Mouse (Mus musculus): ENCODE data around the gene Chd2.
"Not testable (repeated sequence)": the region's sequence is repeated elsewhere in the genome, so short reads cannot be mapped to it uniquely, and the experiment has no call there.

Chd2 gene

DNA sequence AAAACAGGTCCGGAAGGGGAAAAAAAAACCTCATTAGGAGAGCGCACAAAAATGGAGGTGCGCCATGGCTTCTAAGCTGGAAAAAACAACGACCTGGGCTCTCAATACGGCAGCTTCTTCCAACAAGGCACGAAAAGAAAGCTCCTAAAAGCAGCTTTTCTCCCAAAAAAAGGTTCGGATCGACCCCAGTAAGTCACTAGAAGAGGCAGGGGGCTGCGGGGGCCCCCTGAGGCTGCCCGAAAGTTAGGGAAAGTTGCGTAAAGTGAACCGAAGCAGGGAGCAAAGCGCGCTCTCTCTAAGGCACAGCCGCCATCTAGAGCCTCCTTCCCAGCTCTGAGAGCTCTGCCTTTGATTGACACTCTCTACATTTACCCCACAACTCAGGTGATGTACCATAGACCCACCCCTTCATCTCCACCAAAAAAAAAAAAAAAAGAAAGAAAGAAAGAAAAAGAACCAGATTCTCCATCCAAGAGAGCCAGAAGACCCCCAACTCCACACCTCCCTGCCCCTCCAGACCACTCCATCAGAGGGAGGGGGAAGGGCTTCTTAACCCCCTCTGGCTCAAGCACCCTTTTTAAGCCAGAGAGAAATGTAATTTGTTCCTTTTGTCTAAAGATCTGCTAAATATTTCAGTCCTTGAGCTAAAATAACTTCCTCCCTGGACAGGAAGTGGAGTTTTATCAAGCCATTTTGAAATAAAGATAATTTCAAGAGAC is at the start of gene Chd2:
Chd2 (minus strand) TSS at position 419 of the 719 bp plus-strand sequence.
- DNase-seq (ENCODE audit: inconsistent age in 2 of 2, low spot score in 1 of 2), result peak; percentile 72 to 94

DNA sequence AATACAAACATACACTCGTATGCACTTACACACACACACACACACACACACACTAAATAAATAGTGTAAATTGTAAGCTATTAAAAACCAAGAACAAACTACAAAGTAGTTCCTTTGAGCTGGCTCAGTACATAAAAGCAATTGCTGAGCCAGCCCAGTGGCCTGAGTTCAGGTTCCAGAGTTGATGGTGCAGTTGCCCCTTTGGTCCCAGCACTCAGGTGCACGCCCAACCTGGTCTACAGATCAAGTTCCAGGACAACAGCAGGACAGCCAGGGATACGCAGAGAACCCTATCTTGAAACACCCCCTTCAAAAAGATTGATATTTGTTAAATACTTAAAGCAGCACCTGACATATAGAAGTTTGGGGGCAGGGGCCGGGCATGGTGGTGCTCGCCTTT is 49.1 kb upstream of the Chd2 start:
- no peak for DNase-seq (ENCODE audit: inconsistent age in 2 of 2, low spot score in 1 of 2)

DNA sequence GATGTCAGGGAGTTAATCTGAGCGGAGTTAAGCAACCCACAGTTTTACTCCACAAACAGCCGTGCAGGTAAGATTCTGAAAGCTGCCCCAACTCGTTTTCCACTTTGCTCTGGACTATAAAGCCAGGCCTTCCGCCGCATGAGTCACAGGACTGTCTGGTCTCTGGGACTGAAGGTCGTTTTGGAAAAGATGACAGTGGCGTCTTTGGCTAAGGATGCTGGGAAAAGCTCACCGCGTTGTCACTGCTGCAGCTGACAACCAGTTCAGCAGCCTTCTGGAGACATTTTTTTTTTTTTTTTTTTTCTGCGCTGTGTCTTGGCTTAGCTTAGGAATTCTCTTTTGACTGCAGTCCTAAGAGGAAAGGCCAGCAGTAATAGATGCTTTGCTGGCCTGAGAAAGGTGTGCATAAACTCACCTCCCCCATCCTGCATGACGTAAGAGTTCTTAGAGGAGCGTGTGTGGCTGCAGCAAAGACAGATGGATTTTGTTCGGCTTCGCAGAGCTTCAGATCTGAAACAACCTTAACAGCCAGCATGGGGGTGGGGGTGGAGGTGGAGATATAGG is 47.7 kb upstream of the Chd2 start:
- peak; percentile 87 to 91 for DNase-seq (ENCODE audit: inconsistent age in 2 of 2, low spot score in 1 of 2)

DNA sequence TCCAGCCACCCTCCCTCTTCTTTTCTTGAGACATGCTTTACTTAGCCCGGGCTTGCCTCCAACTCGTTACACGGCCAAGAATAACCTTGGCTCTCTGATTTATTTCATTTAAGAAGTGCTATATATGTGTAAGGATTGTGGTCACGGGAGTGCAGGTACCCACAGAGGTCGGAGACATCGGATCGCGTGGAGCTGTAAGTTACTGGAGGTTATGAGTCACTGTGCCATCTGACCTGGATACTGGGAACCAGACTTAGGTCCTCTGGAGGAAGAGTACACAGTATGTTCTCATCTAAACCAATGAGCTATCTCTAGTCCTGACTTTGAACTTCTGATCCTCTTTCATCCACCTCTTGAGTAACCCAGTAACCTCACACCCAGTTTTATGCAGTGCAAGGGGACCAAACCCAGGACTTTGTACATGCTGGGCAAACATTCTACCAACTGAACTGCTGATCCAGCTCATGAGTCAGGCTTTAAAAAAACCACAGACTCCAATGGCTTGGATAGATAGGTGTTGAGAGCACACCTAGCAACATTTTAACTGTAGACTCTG is 46.8 kb upstream of the Chd2 start:
- DNase-seq (ENCODE audit: inconsistent age in 2 of 2, low spot score in 1 of 2), result peak; percentile 43 to 82

DNA sequence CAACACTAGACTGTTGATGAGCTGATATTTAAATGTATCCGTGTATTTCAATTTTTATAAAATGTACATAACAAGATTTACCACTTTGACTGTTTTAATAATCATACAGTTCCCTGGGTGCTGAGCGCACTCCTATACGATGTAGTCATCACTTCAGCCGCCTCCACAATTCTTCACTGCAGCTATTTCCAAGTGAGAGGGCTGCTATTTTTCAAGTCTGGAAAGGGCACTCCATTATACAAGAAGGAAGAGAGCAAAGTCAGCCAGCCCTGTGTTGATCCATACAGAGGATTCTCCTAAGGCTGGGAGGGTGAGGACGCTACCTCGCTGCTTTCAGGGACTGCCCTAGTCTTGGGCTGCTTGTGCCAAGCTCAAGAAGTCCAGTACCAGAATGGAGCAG is 45.1 kb upstream of the Chd2 start:
- DNase-seq (ENCODE audit: inconsistent age in 2 of 2, low spot score in 1 of 2), result no peak

DNA sequence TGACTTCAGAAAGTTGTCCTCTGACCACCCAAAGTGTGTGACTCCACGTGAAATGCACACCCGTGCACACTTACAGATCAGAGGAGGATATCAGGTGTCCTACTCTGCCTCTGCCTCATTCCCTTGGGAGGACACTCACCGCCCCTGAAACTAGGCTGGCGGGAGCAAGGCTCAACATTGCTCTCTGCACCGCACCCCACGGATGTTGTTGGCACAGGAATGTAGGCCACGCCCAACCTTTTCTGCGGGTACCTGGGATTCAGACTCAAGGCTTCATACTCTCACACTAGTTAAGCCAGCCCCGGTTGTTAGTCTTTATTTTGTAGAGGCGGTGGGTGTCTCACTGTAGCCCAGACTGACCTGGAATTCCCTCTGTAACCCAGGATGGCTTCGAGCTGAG is 44.6 kb upstream of the Chd2 start:
- no peak for DNase-seq (ENCODE audit: inconsistent age in 2 of 2, low spot score in 1 of 2)

DNA sequence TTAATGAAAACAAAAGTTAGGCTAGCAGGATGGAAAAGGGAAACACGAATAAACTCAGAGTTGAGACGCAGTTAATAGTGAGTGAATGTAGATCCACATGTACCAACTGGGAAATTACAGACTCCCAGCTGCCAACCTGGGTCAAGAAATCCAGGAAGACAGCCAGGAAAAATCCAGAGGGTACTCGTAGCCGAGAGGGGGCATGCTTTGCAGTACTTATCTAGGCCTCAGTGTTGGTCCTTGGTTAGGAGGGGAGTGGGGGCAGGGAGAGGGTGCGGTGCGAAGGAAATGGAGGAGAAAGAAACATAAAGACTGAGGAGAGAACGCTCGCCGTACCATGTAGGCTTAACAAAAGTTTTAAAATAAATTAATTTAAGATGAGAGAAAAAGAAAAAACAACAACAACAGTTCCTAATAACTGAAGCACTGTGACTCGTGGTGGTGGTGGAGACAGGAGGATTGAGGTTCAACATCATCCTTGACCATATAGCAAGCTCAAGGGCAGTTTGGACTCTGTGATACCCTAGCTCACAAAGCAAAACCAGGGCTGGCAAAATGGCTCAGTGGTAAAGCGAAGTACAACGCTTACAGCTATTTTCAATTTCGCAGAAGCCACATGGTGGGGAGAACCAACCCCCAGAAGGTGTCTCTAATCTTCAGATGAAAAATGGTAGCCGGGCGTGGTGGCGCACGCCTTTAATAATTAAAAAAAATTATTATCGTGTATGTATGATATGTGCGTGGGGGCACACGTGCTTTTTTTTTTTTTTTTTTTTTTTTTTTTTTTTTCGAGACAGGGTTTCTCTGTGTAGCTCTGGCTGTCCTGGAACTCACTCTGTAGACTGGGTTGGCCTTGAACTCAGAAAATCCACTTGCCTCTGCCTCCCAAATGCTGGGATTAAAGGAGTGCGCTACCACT is 43.7 kb upstream of the Chd2 start:
- DNase-seq (ENCODE audit: inconsistent age in 2 of 2, low spot score in 1 of 2), result no peak

DNA sequence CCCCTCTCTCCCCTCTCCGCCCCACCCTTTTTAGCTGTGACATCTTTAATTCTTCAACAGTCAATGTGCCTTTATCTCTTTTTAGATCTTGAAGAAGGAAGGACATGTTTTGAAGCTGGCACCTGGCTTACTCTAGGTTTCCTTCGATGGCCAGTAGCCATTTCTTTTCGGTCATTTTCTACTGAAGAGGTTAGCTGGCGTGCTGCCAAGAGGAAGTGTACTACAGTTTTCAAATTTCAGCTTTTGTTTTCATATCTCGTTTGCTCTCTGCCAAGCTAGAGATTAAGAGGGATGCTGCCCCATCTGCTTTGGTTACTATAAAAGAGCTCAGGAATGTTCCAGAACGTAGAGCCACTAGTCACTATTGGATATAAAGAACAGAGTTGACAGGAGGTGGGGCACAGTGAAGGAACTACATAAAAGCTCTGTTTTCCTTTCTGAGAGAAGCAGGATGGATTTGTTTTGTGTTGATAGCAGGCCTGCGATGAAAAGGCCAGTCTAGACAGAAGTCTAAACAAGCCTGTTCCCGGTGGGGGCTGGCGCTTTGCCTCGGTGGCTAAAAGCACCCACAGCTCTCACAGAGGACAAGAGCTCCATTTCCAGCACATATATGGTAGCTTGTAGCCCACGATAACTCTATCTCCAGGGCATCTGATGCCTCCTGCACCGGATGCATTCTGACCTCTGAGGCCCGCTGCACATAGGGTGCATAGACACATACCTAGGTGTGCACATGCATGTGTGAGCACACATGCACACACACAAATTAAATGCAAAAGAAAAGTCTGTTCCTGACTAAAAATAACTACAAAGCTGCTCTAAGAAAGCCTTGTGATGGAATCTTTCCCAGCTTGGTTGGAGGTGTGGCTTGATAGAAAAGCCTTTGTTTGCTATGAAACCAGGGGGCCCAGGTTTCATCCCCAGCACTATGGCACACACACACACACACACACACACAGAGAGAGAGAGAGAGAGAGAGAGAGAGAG is 42.7 kb upstream of the Chd2 start:
- peak in 1 of 2 experiments; percentile 81 for DNase-seq (ENCODE audit: inconsistent age in 2 of 2, low spot score in 1 of 2)

DNA sequence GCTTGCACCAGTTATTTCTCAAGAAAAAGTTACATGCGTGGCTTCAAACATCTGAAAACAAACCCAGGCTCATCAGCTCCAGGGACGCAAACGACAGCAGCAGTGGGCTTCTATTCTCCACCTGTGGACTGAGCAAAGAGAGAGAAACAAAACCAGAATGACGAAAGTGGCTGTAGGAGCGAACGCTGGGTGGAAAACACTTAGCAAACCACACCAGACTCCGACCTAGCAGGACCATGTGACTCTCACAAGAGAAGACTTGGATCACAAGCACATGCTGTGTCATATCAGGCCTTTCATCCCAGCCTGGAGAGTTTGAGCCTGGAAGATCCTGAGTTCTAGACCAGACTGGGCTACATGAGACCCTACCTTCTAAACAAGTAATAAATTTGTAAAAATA is 41.8 kb upstream of the Chd2 start:
- DNase-seq (ENCODE audit: inconsistent age in 2 of 2, low spot score in 1 of 2), result no peak

DNA sequence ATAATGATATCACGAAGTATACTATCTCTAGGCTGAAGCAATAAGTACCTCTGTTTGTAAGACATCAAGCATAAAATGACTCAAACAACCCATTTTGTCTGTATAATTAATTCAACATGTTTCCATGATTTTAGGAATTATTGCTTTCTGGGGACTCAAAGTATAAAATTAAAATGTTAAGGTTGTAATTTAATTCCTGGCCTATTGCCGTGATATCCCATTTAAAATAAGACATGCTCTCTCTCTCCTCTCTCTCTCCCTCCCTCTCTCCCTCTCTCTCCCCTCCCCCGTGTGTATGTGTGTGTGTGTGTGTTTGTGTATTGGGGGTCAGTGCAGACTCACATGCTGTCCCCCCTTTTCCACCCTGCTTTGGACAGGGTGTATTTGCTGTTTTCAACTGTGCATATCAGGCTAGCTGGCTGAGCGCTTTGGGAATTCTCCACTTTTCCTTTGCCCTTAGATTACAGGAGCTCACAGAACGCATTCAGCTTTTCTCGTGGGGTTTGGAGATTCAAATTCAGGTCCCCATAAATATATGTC is 40.3 kb upstream of the Chd2 start:
- no peak for DNase-seq (ENCODE audit: inconsistent age in 2 of 2, low spot score in 1 of 2)

DNA sequence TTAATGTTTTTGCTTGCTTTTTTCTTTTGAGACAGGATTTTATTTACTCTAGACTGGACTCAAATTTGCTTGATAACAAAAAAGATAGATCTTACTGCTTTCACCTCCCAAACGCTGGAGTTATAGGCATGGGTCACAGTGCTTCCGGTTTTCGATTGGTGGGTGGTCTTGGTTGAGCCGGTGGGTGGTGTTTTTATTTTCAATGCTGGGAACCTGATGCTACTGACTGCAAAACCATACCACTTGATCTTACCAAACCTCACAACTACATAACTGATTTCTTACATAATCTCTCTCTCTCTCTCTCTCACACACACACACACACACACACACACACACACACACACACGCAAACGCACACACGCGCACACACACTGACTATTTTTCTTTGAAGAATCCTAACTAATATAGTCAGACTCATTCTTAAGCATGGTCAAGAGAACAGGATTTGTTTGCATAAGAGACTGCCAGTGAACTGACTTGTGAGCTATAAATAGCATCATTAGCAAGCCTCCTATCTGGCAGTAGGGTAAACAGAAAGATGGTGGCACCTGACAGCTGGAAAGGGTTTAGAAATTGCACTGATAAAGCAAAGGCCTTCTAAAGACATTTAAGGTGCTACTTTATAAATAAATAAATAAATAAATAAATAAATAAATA is 37.6 kb upstream of the Chd2 start:
- DNase-seq (ENCODE audit: inconsistent age in 2 of 2, low spot score in 1 of 2), result no peak

DNA sequence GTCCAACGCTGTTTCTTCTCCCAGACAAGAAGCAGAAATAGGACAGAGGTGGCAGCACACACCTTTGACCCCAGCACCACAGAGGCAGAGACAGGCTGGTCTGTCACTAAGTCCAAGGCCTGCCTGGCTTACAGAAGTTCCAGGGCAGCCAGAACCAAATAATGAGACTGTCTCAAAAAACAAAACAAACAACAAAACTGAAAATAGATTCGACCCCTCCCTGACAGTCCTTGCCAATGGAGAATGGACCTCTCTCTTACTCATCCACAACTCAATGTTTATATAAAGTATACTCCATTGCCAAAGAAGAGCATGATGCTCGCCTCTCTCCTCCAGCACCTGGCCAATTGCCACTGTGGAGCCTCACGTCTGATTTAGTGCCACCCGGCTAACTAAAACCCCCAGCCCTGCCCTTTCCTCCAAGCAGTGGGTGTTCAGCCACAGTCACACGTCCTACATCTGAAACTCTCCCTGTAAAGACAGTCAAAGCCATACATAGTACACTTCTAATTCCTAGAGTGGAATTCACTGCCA is 36.3 kb upstream of the Chd2 start:
- no peak for DNase-seq (ENCODE audit: inconsistent age in 2 of 2, low spot score in 1 of 2)

DNA sequence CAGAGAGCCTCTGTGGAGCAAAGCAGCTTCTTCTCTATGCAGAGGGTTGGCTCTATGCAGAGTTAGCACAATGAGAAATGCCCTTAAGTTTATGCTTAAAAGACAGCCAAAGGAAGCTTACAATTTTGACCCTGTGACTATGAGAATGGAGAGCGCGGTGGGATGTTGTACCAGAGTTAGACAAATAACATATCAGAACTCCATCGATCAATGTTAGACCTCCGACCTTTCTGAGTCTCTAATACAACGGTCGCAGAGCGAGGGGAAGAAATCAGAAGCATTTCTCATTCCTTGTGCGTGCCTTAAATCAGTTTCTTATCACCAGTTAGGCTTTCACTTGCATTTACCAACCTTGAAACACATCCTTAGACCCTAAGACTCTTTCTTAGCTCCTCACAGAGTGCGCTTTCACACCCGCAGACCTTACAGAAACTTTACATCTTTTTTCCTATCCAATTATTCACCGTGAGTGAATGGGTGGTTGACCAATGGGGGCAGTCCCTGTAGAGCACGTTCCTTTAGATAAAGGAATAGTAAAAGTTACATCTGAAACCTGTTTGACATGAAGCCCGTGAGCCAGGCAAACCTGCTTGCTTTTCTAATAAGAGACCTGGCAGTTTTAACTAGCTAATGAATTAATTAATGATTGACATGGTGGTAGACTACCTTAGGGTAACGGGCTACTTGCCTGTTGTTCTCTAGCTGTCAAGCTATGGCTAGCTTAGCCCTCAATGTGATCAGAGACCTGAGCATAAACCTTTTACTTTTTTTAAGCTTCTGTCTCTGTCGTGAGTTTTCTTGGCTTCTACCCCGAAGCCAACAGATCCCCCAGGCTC is 34.7 kb upstream of the Chd2 start:
- no peak for DNase-seq (ENCODE audit: inconsistent age in 2 of 2, low spot score in 1 of 2)

DNA sequence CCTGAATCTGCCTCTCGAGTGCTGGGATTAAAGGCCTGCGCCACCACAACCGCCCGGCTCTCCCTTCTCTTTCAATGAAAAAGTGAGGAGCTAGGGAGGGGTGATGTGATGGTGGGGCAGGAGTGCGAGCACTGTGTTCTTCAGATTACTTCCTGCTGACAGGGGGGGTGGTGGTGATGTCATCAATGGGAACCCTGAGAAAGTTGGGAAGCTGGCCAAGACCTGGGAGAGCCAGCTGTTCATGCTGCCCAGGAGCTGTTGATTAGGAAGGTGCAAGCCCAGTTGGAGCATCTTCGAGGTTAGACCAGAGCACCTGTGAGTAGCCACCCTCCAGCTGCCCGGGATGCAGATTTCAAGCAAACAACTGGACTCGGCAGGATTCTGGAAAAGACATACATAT is 33.6 kb upstream of the Chd2 start:
- DNase-seq (ENCODE audit: inconsistent age in 2 of 2, low spot score in 1 of 2), result peak in 1 of 2 experiments; percentile 47

DNA sequence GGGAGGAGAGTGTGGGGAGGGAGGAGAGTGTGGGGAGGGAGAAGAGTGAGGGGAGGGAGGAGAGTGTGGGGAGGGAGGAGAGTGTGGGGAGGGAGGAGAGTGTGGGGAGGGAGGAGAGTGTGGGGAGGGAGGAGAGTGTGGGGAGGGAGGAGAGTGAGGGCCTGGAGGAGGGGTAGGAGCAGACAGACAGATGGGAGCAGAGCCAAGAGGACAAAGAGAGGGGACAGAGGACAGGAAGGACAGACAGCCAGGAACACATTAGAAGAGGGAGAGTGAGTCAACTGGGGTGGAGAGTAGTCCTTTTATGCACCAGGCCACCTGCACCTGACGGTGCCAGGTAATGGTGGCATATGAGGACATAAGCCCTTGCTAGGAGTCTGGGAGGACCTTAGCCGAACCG is 33.0 kb upstream of the Chd2 start:
- not testable (repeated sequence) for DNase-seq (ENCODE audit: inconsistent age in 2 of 2, low spot score in 1 of 2)

DNA sequence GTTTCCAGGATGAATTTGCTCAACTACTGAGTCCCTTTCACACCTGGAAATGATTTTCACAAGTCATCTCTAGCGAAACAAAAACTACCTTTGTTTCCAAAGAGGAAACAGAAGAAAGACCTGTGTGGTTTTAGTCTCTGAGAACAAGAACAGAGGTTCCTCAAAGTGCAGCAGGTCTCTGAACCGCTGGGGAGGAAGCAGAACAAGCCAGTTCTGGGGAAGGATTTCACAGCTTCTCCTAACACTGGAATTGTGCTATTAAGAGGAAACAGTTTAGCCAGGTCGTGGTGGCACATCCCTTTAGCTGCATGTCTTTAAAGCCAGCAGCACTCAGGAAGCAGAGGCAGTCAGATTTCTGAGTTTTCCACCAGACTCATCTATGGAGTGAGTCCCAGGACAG is 30.9 kb upstream of the Chd2 start:
- DNase-seq (ENCODE audit: inconsistent age in 2 of 2, low spot score in 1 of 2), result no peak

DNA sequence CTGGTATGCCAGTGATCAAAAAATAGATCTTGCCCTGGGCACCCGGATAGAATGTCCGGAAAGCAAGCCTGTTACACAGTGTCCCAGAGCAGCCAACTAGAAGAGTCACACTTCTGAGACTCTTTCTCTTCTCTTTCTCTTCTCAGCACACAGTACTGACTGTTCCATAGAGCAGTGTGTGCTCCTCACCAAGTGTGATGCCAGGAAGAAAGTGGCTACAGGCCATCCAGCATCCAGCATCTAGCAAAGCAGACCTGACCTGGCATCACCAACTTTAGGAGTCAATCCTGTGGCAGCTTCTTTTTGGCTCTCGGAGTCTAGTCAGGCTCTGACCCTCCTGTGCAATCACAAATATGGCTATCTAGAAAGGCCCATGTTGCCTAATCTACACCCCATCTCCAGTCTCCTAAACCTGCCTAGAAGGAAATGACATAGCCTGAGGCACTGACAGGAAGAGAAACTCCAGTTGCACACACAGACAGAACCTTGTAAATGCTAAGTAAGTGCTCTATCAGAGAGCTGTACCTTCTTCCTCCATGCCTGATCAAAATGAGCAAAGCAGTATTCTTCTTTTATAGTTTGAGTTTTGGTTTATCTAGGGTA is 27.3 kb upstream of the Chd2 start:
- peak in 1 of 2 experiments; percentile 2 for DNase-seq (ENCODE audit: inconsistent age in 2 of 2, low spot score in 1 of 2)

DNA sequence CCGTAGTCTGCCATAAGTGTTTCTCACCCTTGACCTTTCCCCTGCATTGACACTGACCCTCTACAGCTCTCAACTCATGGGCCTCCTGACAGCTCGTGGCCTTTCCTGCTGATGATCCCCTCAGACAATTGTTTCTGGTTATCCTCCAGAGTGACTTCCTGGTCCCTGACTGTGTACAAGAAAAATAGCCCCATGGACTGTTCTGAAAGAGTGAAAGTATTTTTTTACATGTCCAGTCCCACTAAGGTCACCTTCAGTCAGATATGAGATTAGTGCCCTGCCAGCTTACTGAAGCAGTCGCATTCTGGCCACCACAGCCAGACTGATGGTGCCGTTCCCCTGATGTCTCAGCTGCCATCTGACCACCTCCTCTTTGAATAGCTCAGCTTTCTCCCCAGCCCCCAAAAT is 26.1 kb upstream of the Chd2 start:
- DNase-seq (ENCODE audit: inconsistent age in 2 of 2, low spot score in 1 of 2), result peak; percentile 6 to 62

Data from adrenal gland, adult (tissue).